Mouse (Mus musculus) ES-E14 (cell line): ENCODE results near the gene Ttc17. TPM values are rescaled to one million over a fixed set of nuclear protein-coding genes. Genes with fewer than 3 reads are reported as not detected.

Source experiments
- DNase-seq: peaks from one replicate; pipeline ENCODE4 v3.0.0-alpha.2; 2013; ENCODE audit warnings: low read depth, low spot score
- H3K27ac ChIP-seq: 2 replicates; pipeline ENCODE4 v1.5.1; 2012; ENCODE audit warnings: low read depth, mild to moderate bottlenecking, low read length, moderate library complexity, mixed read lengths; ENCODE audit not compliant: poor library complexity, insufficient read depth, severe bottlenecking
- H3K36me3 ChIP-seq: 2 replicates; pipeline ENCODE4 v1.6.1; 2012; ENCODE audit warnings: mild to moderate bottlenecking, low read length, moderate library complexity, mixed read lengths; ENCODE audit not compliant: control insufficient read depth, poor library complexity, insufficient read depth, severe bottlenecking
- H3K4me1 ChIP-seq, 2 experiments: fragments of 150-350 bp in 1 of 2; sonication (generic) in 1 of 2; 2 replicates each; pipeline ENCODE4 v1.6.1; 2012; ENCODE audit warnings: low read length in 2 of 2, mild to moderate bottlenecking in 1 of 2, mixed read lengths in 1 of 2; ENCODE audit not compliant: control insufficient read depth in 2 of 2, insufficient read depth in 2 of 2, poor library complexity in 1 of 2
- H3K4me3 ChIP-seq, 2 experiments: fragments of 150-350 bp in 1 of 2; sonication (generic) in 1 of 2; 2 replicates each; pipeline ENCODE4 v1.5.1; 2012; ENCODE audit warnings: low read length in 2 of 2, low read depth in 1 of 2, mild to moderate bottlenecking in 1 of 2, mixed read lengths in 1 of 2; ENCODE audit not compliant: insufficient read depth in 1 of 2, poor library complexity in 1 of 2, severe bottlenecking in 1 of 2
- H3K9ac ChIP-seq: 2 replicates; pipeline ENCODE4 v1.6.1; 2012; ENCODE audit warnings: low read depth, mild to moderate bottlenecking, low read length, mixed read lengths; ENCODE audit not compliant: poor library complexity, insufficient read depth, severe bottlenecking
- H3K9me3 ChIP-seq: fragments of 150-350 bp; sonication (generic); 2 replicates; pipeline ENCODE4 v1.6.1; 2012; ENCODE audit warnings: low read depth, mild to moderate bottlenecking, low read length; ENCODE audit not compliant: control insufficient read depth, insufficient read depth
- CHD2 ChIP-seq: IDR thresholded peaks from 2 replicates; pipeline ENCODE4 v1.6.1; 2014; ENCODE audit warnings: mild to moderate bottlenecking, low read depth, low read length, inconsistent platforms
- HCFC1 ChIP-seq: IDR thresholded peaks from 2 replicates; pipeline ENCODE4 v1.6.1; 2012; ENCODE audit warnings: low read length, inconsistent platforms, borderline replicate concordance; ENCODE audit not compliant: insufficient read depth
- MAFK ChIP-seq: IDR thresholded peaks from 2 replicates; pipeline ENCODE4 v1.6.1; 2014; ENCODE audit warnings: mild to moderate bottlenecking, low read depth, low read length, inconsistent platforms; ENCODE audit not compliant: insufficient read depth
- ZC3H11A ChIP-seq: IDR thresholded peaks from 2 replicates; pipeline ENCODE4 v1.6.1; 2012; ENCODE audit warnings: low read depth, mild to moderate bottlenecking, inconsistent platforms, low read length, borderline replicate concordance
- ZNF384 ChIP-seq: IDR thresholded peaks from 2 replicates; pipeline ENCODE4 v1.6.1; 2012; ENCODE audit warnings: low read depth, low read length, inconsistent platforms
- in situ Hi-C, 2 experiments: fragments of 600-800 bp; cut with MboI; formaldehyde crosslinking; loops; one replicate each; pipeline ENCODE4 v1.15.1; 2025; ENCODE audit warnings: low sequenced_read_pairs in 2 of 2, inconsistent platforms in 1 of 2; ENCODE audit not compliant: unreplicated experiment in 2 of 2
- total RNA-seq: library from RNA; depleted of rRNA; stranded (reverse); fragments of 300-350 nt; gene quantifications from 2 replicates; pipeline ENCODE4 v1.2.3, GENCODE M21; 2012

Ttc17 gene
- total RNA-seq, 1 experiment = 13.0 TPM

DNA sequence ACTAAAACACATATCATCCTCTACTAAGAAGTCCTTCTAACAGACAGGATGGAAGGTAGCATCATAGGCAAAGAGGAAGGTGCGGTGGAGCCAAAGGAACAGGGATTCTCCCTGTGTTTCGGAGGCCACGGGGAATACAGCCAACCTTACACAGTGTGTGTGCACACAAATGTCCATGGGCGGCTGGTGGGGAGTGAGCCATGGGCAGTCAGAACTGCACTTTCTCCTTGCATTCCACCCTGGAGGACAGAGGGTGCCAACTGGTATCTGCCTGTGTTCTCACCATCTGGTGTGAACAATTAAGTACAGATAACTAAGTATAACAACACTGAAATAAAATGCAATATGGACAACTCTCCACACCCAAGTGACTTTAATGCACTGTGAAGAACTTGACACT is 61.9 kb downstream of the Ttc17 start:
- in situ Hi-C loops = no loop called here

DNA sequence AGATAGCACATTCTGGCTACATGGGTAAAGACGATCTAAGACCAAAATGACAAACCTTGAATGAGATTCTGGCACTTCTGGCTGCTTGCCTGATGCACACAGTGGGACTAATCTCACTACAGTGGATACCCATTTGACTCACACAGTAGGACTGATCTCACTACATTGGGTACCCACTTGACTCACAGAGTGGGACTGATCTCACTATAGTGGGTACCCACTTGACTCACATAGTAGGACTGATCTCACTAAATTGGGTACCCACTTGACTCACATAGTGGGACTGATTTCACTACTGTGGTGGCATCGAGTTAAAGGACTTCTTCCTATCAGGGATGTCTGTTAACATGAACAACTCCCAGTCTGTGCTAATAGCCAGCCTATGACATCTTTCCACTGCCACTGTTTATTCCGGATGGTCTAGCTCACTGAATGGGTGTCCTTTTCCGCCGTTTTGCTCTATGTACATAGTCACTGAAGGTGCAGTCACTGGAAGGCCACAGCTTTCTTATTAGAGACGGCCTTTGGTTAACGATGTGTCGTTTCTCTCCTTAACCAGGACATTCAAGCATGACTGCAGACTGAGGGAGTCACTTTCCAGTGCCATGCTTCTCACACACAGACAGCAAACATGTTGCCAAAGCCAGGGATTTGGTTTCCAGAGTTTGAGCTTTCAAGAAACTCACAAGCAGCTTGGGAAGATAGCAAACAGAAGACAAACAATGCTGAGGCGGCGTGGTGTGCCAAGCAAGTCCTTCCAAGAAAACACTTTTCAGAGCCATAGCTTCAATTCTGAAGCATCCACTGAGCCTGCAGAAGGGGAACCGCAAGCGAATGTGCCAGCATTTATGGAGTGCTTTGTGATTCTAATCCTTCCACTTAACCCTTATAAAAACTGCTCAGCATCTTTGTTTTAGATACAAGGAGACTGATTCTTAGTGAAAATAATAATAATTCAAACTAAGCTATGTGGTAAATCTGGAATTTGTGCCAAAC is 62.9 kb downstream of the Ttc17 start:
- no peaks in the 10 kb centered on the region for H3K36me3 ChIP-seq
- DNase-seq = no peak
- H3K27ac ChIP-seq = no peak overlapping the region
- in situ Hi-C loops = no loop called here
- no peaks in the 10 kb centered on the region for H3K9me3 ChIP-seq
- TF ChIP-seq ZNF384 (no peak), MAFK (no peak), ZC3H11A (no peak), CHD2 (no peak), HCFC1 (no peak)
- no peak overlapping the region for H3K4me3 ChIP-seq
- H3K9ac ChIP-seq = no peak overlapping the region
- no peaks in the 10 kb centered on the region for H3K4me1 ChIP-seq

More for the DNA sequence above, 61.9 kb downstream of the Ttc17 start:
- H3K9me3 ChIP-seq = no peaks in the 10 kb centered on the region
- no peak for TF ChIP-seq CHD2
- TF ChIP-seq HCFC1 = no peak
- TF ChIP-seq MAFK = no peak
- no peak for TF ChIP-seq ZNF384
- TF ChIP-seq ZC3H11A = no peak
- no peak overlapping the region for H3K9ac ChIP-seq
- no peak overlapping the region for H3K27ac ChIP-seq
- DNase-seq = no peak
- no peaks in the 10 kb centered on the region for H3K36me3 ChIP-seq
- H3K4me3 ChIP-seq = no peak overlapping the region
- no peaks in the 10 kb centered on the region for H3K4me1 ChIP-seq

DNA sequence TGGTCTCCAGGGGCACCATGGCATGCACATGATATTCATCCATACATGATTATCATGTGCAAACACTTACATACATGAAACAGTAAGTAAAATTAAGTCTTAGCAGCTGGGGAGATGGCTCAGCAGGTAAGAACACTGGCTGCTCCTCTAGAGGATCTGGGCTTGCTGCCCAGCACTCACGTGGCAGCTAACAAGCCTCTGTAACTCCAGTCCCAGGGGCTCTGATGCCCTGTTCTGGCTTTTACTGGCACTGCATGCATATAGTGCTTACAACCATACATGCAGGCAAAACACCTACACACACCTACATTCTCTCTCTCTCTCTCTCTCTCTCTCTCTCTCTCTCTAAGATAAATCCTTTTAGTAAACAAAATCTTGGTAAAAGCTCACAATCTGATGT is 65.7 kb downstream of the Ttc17 start:
- no peaks in the 10 kb centered on the region for H3K9me3 ChIP-seq
- no peak overlapping the region for H3K9ac ChIP-seq
- no peaks in the 10 kb centered on the region; the same call in 1 of the 2 replicates for H3K36me3 ChIP-seq
- TF ChIP-seq HCFC1 (no peak), ZC3H11A (no peak)
- in situ Hi-C loops = no loop called here
- DNase-seq = no peak
- no peak overlapping the region for H3K27ac ChIP-seq
- no peak overlapping the region for H3K4me3 ChIP-seq
- no peaks in the 10 kb centered on the region for H3K4me1 ChIP-seq

GRCm38 (mm10) chr2:94339495-94339894 is 67.0 kb downstream of the Ttc17 start:
- Histone ChIP-seq H3K27ac (no peak overlapping the region), H3K9ac (no peak overlapping the region), H3K4me3 (no peak overlapping the region), H3K4me1 (no peaks in the 10 kb centered on the region), H3K36me3 (no peaks in the 10 kb centered on the region; the same call in 1 of the 2 replicates), H3K9me3 (no peaks in the 10 kb centered on the region)
- no peak for TF ChIP-seq CHD2
- TF ChIP-seq ZC3H11A = no peak
- no peak for TF ChIP-seq ZNF384
- no peak for TF ChIP-seq HCFC1
- TF ChIP-seq MAFK = no peak
- in situ Hi-C loops = no loop called here
- no peak for DNase-seq
